30 mouse cellular contexts compared by ENCODE assay signal in genomic region chr10:105195377-105195776, GRCm38 (mm10).
"Had no signal": no experiment of that assay in that cellular context is flagged by ENCODE, and none has a peak within 500 bp of the region (broad histone marks: within the 10 kb centered on the region; RNA-seq: fewer than 3 reads in every experiment).

No protein-coding gene starts in this region.

- ATAC-seq: liver, embryonic 12.5 days; liver, postnatal 0 days; lung, postnatal 0 days; midbrain, embryonic 13.5 days; midbrain, embryonic 16.5 days had no signal

- H3K4me2 ChIP-seq: limb, embryonic 12.5 days; limb, embryonic 13.5 days; limb, embryonic 15.5 days; liver, embryonic 11.5 days; liver, embryonic 12.5 days; liver, embryonic 13.5 days; liver, embryonic 15.5 days; lung, embryonic 14.5 days; lung, embryonic 15.5 days; midbrain, embryonic 12.5 days; midbrain, embryonic 13.5 days had no signal

- H3K9me3 ChIP-seq: limb, embryonic 10.5 days; limb, embryonic 12.5 days; limb, embryonic 13.5 days; limb, embryonic 15.5 days; liver, embryonic 12.5 days; liver, embryonic 13.5 days; liver, embryonic 15.5 days; lung, embryonic 15.5 days; megakaryocyte, embryonic 14.5 days; midbrain, embryonic 10.5 days; midbrain, embryonic 12.5 days; midbrain, embryonic 13.5 days had no signal

- H3K27me3 ChIP-seq: limb, embryonic 12.5 days; limb, embryonic 13.5 days; limb, embryonic 15.5 days; liver, embryonic 12.5 days; liver, embryonic 13.5 days; liver, embryonic 15.5 days; lung, embryonic 15.5 days; megakaryocyte, embryonic 14.5 days; midbrain, embryonic 12.5 days; midbrain, embryonic 13.5 days had no signal

- H3K4me3 ChIP-seq: left cerebral cortex, adult 2 months; limb, embryonic 10.5 days; limb, embryonic 12.5 days; limb, embryonic 13.5 days; limb, embryonic 15.5 days; liver, embryonic 12.5 days; liver, embryonic 13.5 days; liver, embryonic 15.5 days; lung, embryonic 15.5 days; megakaryocyte, embryonic 14.5 days; midbrain, embryonic 10.5 days; midbrain, embryonic 12.5 days; midbrain, embryonic 13.5 days; myocyte had no signal

- H3K4me1 ChIP-seq: limb, embryonic 10.5 days; limb, embryonic 12.5 days; limb, embryonic 13.5 days; limb, embryonic 15.5 days; liver, embryonic 12.5 days; liver, embryonic 13.5 days; liver, embryonic 15.5 days; lung, embryonic 15.5 days had no signal

- DNase-seq: left cerebral cortex, postnatal 4 days; liver; liver, embryonic 13.5 days; liver, postnatal 0 days; lung, adult 18-20 months; lung, adult 2 months; lung, embryonic 14.5 days; lung, postnatal 10 days; lung, postnatal 14 days; lung, postnatal 36 days; lung, postnatal 4 days; midbrain, embryonic 14.5 days had no signal

- H3K27ac ChIP-seq: left cerebral cortex, adult 2 months; limb, embryonic 10.5 days; limb, embryonic 12.5 days; limb, embryonic 13.5 days; limb, embryonic 15.5 days; liver, embryonic 12.5 days; liver, embryonic 13.5 days; liver, embryonic 14.5 days; liver, embryonic 15.5 days; lung, embryonic 15.5 days; macrophage; midbrain, embryonic 10.5 days; midbrain, embryonic 12.5 days; midbrain, embryonic 13.5 days had no signal

- H3K36me3 ChIP-seq: limb, embryonic 10.5 days; limb, embryonic 12.5 days; limb, embryonic 13.5 days; limb, embryonic 15.5 days; liver, embryonic 12.5 days; liver, embryonic 13.5 days; liver, embryonic 15.5 days; lung, embryonic 15.5 days; midbrain, embryonic 10.5 days; midbrain, embryonic 12.5 days; midbrain, embryonic 13.5 days had no signal

- H3K9ac ChIP-seq: limb, embryonic 12.5 days; limb, embryonic 13.5 days; limb, embryonic 15.5 days; liver, embryonic 12.5 days; liver, embryonic 13.5 days; liver, embryonic 14.5 days; liver, embryonic 15.5 days; liver, postnatal 0 days; lung, embryonic 14.5 days; lung, embryonic 15.5 days; midbrain, embryonic 12.5 days; midbrain, embryonic 13.5 days had no signal
